Mouse (Mus musculus) midbrain, embryonic 16.5 days (tissue): ENCODE measurements around the gene Zfp146. TPM values are rescaled to one million over a fixed set of nuclear protein-coding genes. Genes with fewer than 3 reads are reported as not detected.
A peak's percentile ranks its signal among the peaks of the same experiment; 100 is the strongest.
"Not testable (repeated sequence)": the region's sequence is repeated elsewhere in the genome, so short reads cannot be mapped to it uniquely, and the experiment has no call there.

Source experiments
- ATAC-seq: fragments of 200-750 bp; cut with Nextera tagmentation; 2 replicates; pipeline ENCODE4 v1.8.0; 2017; ENCODE audit warnings: moderate TSS enrichment
- H3K27ac ChIP-seq: fragments of 300-500 bp; sonication (generic); 2 replicates; pipeline ENCODE4 v1.5.1; 2014; ENCODE audit warnings: mild to moderate bottlenecking, low read length, mixed read lengths
- H3K27me3 ChIP-seq: fragments of 300-500 bp; sonication (generic); 2 replicates; pipeline ENCODE4 v1.6.1; 2014; ENCODE audit warnings: low read depth, low read length, mixed read lengths; ENCODE audit not compliant: control insufficient read depth, insufficient read depth
- H3K36me3 ChIP-seq: fragments of 300-500 bp; sonication (generic); 2 replicates; pipeline ENCODE4 v1.6.1; 2014; ENCODE audit warnings: mild to moderate bottlenecking, low read length, moderate library complexity, mixed read lengths; ENCODE audit not compliant: control insufficient read depth, insufficient read depth
- H3K4me1 ChIP-seq: fragments of 300-500 bp; sonication (generic); 2 replicates; pipeline ENCODE4 v1.6.1; 2014; ENCODE audit warnings: mild to moderate bottlenecking, low read length, mixed read lengths; ENCODE audit not compliant: control insufficient read depth, insufficient read depth
- H3K4me2 ChIP-seq: fragments of 300-500 bp; sonication (generic); 2 replicates; pipeline ENCODE4 v1.6.1; 2014; ENCODE audit warnings: mild to moderate bottlenecking, low read length, mixed read lengths
- H3K4me3 ChIP-seq: fragments of 300-500 bp; sonication (generic); 2 replicates; pipeline ENCODE4 v1.5.1; 2014; ENCODE audit warnings: low read depth, mild to moderate bottlenecking, low read length, moderate library complexity, mixed read lengths
- H3K9ac ChIP-seq: fragments of 300-500 bp; sonication (generic); 2 replicates; pipeline ENCODE4 v1.6.1; 2014; ENCODE audit warnings: low read depth, low read length, mixed read lengths
- H3K9me3 ChIP-seq: fragments of 300-500 bp; sonication (generic); replicated peaks from 2 replicates; pipeline ENCODE4 v1.6.1; 2014; ENCODE audit warnings: mild to moderate bottlenecking, low read length, mixed read lengths; ENCODE audit not compliant: control insufficient read depth, poor library complexity, severe bottlenecking
- WGBS: fragments of 180-500 bp; shearing (Covaris S2); extraction: QIAGEN DNeasy Blood & Tissue Kit; methylation state at CpG from one replicate; pipeline ENCODE4 v1.1.7; 2014; 5-methylcytosine and 5-hydroxymethylcytosine counted together
- polyA plus RNA-seq: library from polyadenylated mRNA; unstranded; fragments of >200 nt; fragmentation: Nextera tagmentation; extraction: Ambion mirVana; gene quantifications from 2 replicates; pipeline ENCODE4 v1.2.1, GENCODE M21; 2015

Zfp146 gene
- polyA plus RNA-seq, 1 experiment from 2014 or later: 10.8 TPM

DNA sequence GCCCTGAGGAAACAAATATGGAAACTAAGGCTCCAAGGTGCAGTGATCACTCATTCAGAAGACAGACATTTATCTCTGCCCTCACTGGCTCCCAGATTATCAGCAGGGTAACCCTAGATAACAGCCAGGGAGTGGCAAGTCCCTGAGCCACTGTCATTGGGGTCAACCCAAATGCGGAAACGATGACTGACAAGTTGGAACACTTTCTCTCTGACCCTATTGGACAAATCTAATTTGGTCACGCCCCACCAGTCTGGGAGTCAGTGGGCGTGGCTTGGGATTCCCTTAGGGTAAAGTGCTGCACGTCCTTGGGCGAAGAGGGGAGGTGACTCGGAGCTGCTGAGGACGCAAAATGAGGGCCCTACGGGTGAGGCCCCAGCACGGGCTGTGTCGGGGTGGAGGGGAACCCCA lies 14.3 kb upstream of the Zfp146 start, which contains the start of gene Cox7a1:
TSS of gene Cox7a1 (plus strand) at position 266 of the 411 bp plus-strand sequence.
- Histone ChIP-seq H3K9ac (0 out of 2 replicates have a peak within 1 kb of the TSS, but pooled peaks have one; percentile 7), H3K4me3 (no peak within 1 kb of the TSS), H3K36me3 (peaks cover 25% of the 10 kb centered on the region), H3K4me2 (peak within 1 kb of the TSS; percentile 38), H3K27me3 (no peaks in the 10 kb centered on the region), H3K4me1 (0 out of 2 replicates have a peak, but pooled peaks cover 3% of the 10 kb centered on the region), H3K27ac (no peak within 1 kb of the TSS), H3K9me3 (no peaks in the 10 kb centered on the region)
- WGBS: 1% methylated on average over 11 of the region's 11 CpGs
- ATAC-seq: no peak; the same call in 1 of the 2 replicates

DNA sequence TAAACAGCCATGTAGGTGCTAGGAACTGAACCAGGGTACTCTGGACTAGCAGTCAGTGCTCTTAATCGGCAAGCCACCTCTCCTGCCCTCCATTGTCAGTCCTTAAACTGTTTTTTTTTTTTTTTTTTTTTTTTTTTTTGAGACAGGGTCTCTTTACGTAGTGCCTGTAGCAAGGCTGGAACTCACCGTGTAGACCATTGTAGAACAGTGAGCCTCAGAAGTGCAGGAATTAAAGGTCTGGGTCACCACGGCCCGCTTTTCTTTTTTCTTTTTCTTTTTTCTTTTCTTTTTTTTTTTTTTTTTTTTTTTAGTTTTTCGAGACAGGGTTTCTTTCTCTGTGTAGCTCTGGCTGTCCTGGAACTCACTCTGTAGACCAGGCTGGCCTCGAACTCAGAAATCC lies 13.6 kb upstream of the Zfp146 start:
- H3K27me3 ChIP-seq, H3K4me3 ChIP-seq, ATAC-seq, H3K9me3 ChIP-seq, H3K4me1 ChIP-seq, H3K27ac ChIP-seq, H3K4me2 ChIP-seq, H3K9ac ChIP-seq: not testable (repeated sequence)
- H3K36me3 ChIP-seq: peaks cover 28% of the 10 kb centered on the region
- WGBS: 74% methylated on average over 7 of the region's 7 CpGs

DNA sequence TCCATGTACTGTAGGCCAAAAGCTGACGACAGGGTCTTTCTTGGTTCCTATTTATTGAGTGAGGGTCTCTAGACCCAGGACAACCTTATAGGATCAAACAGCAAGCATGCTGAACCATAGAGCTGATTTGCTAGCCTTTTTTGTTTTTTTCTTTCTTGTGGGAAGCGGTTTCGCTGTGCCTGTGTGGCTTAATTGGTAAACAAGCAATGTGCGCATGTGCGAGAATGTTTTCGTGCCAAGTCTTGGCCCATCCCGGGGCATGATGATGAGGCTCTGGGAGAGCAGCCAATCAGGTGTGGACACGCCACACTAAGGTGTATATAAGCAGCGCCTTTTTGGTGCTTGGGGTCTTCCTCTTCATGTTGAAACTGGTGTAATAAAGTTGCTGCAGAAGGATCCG lies 12.4 kb upstream of the Zfp146 start:
- H3K27ac ChIP-seq, H3K4me3 ChIP-seq, H3K9ac ChIP-seq, H3K27me3 ChIP-seq, H3K4me2 ChIP-seq, ATAC-seq, H3K9me3 ChIP-seq, H3K4me1 ChIP-seq: not testable (repeated sequence)
- peaks cover 18% of the 10 kb centered on the region for H3K36me3 ChIP-seq
- WGBS: 94% methylated on average over 9 of the region's 10 CpGs

DNA sequence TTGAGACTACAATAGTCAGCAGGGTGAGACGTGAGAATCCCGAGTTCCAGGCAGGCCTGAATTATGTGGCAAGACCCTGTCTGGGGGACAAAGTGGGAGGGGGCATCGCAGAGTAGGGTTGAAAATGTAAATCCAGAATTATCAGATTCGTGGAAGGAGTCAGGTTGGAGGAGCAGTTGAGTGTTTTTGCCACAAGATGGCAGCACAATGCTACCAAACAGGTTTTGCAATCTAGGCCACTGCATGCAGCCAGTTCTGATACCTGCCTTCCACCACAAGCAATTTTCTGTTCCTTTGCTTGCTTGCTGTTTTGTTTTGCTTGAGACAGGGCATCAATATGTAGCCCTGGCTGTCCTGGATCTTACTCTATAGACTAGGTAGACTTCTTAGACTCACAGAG lies 11.8 kb upstream of the Zfp146 start:
- Histone ChIP-seq H3K9ac (no peak overlapping the region), H3K4me2 (no peak overlapping the region), H3K27ac (no peak overlapping the region), H3K4me1 (0 out of 2 replicates have a peak, but pooled peaks cover 3% of the 10 kb centered on the region), H3K9me3 (no peaks in the 10 kb centered on the region), H3K4me3 (no peak overlapping the region), H3K36me3 (peaks cover 17% of the 10 kb centered on the region), H3K27me3 (no peaks in the 10 kb centered on the region)
- WGBS: 3% methylated on average over 4 of the region's 4 CpGs
- ATAC-seq: 0 out of 2 replicates have a peak, but pooled peaks have one; percentile 29

DNA sequence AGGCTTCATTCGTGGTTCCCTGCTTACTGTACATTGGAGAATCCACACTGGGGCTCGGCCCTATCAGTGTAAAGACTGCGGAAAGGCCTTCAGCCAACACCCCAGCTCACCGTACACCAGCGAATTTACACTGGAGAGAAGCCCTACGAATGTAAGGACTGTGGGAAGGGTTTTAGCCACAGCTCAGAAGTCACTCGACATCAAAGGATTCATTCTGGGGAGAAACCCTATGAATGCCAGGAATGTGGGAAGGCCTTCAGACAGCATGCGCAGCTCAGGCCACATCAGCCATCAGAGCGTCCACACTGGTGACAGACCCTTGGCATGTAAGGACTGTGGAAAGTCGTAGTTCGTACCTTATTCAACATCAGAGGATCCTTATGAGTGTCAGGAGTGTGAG lies 8.7 kb upstream of the Zfp146 start:
- H3K27ac ChIP-seq: no peak overlapping the region
- H3K27me3 ChIP-seq: no peaks in the 10 kb centered on the region
- H3K36me3 ChIP-seq: peaks cover 22% of the 10 kb centered on the region
- H3K9ac ChIP-seq: no peak overlapping the region
- WGBS: 86% methylated on average over 11 of the region's 11 CpGs
- no peak for ATAC-seq
- no peaks in the 10 kb centered on the region for H3K9me3 ChIP-seq
- 0 out of 2 replicates have a peak, but pooled peaks cover 3% of the 10 kb centered on the region for H3K4me1 ChIP-seq
- no peak overlapping the region for H3K4me2 ChIP-seq
- no peak overlapping the region for H3K4me3 ChIP-seq

DNA sequence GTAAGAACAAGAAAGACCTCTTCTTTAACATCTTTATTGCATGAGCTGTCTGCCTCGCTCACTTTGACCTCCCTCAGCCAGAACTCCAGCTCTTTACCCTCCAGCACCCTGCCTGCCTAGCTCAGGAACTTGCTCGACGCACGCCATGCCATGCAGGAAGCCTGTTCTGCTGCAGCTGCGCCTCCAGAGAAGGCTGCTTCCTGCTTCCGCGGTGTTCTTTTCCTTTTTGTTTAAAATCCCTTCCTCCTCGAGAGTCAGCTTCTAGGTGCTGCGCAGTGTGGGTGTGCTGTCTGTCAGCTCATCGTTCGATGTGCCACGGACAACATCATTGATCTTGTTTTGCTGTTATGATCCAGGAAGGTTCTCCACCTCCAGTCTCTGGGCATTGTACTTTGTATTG lies 6.9 kb upstream of the Zfp146 start:
- H3K9me3 ChIP-seq: no peaks in the 10 kb centered on the region
- H3K9ac ChIP-seq: no peak overlapping the region
- H3K36me3 ChIP-seq: peaks cover 22% of the 10 kb centered on the region
- 88% methylated on average over 12 of the region's 12 CpGs for WGBS
- peaks cover 1% of the 10 kb centered on the region; the same call in 1 of the 2 replicates for H3K4me1 ChIP-seq
- H3K27me3 ChIP-seq: no peaks in the 10 kb centered on the region
- no peak overlapping the region for H3K4me2 ChIP-seq
- no peak overlapping the region for H3K4me3 ChIP-seq
- H3K27ac ChIP-seq: no peak overlapping the region
- no peak for ATAC-seq

DNA sequence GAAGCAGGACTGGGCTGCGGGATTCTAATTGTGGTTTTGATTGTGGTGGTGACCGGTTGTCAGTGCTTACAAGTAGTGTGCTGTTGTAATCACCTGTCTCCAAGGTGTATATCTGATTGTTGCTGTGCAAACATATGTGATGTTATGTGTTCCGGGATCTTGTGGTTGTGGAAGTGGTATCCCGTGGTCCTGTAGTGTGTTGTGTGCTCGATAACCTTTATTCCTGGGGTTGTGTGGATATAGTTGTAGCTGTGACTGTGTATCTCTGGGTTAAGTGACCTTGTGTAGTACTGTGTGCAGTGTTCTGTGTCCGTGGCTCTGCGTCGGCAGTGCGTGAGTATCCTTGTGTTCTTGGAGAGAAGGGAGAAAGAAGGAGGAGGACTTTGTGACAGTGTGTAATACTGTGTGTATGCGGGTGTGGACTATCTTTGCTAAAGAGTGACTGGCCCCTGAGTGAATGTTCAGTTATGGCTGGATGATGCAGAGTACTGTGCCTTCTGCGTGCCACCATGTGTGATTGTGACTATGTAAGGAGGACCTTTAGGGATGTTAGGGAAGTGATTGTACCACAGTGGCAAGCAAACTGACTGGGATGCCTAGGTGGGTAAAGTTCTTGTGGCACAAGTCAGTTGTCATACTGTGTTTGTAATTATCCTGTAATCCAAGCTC lies 867 bp upstream of the Zfp146 start:
- peak overlapping the region; percentile 66 for H3K4me3 ChIP-seq
- WGBS: 21% methylated on average over 11 of the region's 11 CpGs
- peak overlapping the region; percentile 95 for H3K27ac ChIP-seq
- H3K4me1 ChIP-seq: peaks cover 26% of the 10 kb centered on the region
- H3K27me3 ChIP-seq: no peaks in the 10 kb centered on the region
- peak; percentile 44 for ATAC-seq
- H3K4me2 ChIP-seq: peak overlapping the region; percentile 83
- H3K9me3 ChIP-seq: 0 out of 2 replicates have a peak, but pooled peaks cover 2% of the 10 kb centered on the region
- peak overlapping the region; percentile 79 for H3K9ac ChIP-seq
- 0 out of 2 replicates have a peak, but pooled peaks cover 4% of the 10 kb centered on the region for H3K36me3 ChIP-seq

DNA sequence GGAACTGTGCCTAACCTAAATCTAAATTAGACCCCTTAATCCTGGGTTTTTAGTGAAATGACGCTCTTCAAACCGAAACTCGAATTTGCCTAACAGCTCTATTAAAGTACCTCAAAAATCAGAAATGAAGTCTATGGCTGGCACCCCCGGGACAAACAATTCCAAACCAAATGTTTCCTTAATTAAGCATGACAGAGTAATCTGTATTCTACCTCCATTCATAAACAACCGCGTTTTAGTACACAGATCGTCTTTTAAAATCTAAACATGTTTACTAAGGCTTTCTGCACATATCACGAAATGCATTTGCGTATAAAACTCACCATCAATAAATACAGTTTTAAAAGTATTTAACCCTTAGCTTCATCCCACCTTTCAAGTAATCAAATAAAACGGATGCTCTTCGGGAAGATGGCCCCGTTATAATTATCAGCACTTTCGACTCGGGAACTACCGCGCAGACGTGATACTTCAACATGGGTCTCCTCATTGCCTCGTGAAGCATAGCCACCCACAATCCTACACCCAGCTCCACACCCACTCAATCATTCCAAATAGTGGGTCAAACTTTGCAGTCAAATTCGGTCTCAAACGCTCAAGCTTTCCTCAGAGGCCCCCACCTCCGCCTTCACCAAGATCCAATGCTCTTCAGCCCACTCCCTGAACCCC lies 502 bp downstream of the Zfp146 start:
- peak; percentile 39; the same call in 1 of the 2 replicates for ATAC-seq
- 0 out of 2 replicates have a peak, but pooled peaks cover 9% of the 10 kb centered on the region for H3K36me3 ChIP-seq
- WGBS: 1% methylated on average over 21 of the region's 21 CpGs
- H3K9ac ChIP-seq: peak overlapping the region; percentile 77
- no peaks in the 10 kb centered on the region for H3K27me3 ChIP-seq
- peak overlapping the region; percentile 66 for H3K4me3 ChIP-seq
- peak overlapping the region; percentile 60 for H3K4me2 ChIP-seq
- peak overlapping the region; percentile 95 for H3K27ac ChIP-seq
- peaks cover 3% of the 10 kb centered on the region; the same call in 1 of the 2 replicates for H3K9me3 ChIP-seq
- H3K4me1 ChIP-seq: peaks cover 26% of the 10 kb centered on the region

DNA sequence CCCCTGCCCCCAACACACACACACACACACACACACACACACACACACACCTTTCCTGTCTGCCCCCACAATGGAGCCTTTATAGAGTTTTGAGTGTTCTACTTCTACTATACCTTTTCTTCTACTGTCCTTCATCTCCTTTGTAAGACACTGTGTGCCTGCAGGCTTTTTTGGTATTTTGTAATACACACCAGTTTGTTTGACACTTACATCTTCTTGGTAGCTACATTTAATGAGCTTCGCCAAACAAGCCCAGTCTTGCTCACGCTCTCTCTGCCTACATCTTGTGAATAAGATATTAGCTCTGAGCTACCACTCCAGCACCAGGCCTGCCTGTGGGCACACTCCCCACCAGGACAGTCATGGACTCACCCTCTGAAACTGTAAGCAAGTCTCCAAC lies 4.8 kb downstream of the Zfp146 start:
- H3K4me1 ChIP-seq: peaks cover 14% of the 10 kb centered on the region
- peaks cover 24% of the 10 kb centered on the region; the same call in 1 of the 2 replicates for H3K9me3 ChIP-seq
- no peak overlapping the region for H3K4me2 ChIP-seq
- ATAC-seq: no peak
- no peak overlapping the region for H3K4me3 ChIP-seq
- H3K27ac ChIP-seq: no peak overlapping the region
- WGBS: 100% methylated on average over 2 of the region's 2 CpGs
- H3K27me3 ChIP-seq: no peaks in the 10 kb centered on the region
- peaks cover 44% of the 10 kb centered on the region for H3K36me3 ChIP-seq
- no peak overlapping the region for H3K9ac ChIP-seq
